Mouse (Mus musculus): ENCODE data around the gene Vezt. TPM values are rescaled to one million over a fixed set of nuclear protein-coding genes. Genes with fewer than 3 reads are reported as not detected.

Vezt gene
- polyA plus RNA-seq, 1 experiment, result 16.8 TPM

DNA sequence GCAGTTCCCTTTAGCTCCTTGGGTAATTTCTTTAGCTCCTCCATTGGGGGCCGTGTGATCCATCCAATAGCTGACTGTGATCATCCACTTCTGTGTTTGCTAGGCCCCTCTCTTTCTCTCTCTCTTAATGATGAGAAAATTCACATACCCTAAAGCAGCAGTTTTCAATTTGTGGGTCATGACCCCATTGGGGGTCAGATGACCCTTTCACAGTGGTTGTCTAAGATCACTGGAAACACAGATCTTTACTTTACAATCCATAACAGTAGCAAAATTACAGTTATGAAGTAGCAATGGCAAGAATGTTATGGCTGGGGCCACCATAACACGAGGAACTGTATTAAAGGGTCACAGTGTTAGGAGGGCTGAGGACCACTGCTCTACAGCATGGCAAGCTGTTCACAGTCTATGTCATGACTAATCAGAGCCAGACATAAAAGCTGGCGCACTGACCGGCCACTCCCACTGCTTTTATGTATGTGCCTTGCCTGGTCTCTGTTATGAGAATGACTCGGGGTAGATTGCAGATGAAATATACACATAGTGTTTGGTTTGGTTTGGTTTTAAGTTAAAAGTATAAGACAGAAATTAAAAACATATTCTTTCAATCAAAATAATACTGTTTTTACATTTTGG is 125.7 kb downstream of the Vezt start:
- Histone ChIP-seq H3ac (ENCODE audit: control insufficient read depth, insufficient read length) (no peak overlapping the region), H3K4me2 (ENCODE audit: low read depth) (no peak overlapping the region), H3K27me3 (ENCODE audit: control insufficient read depth, insufficient read depth, insufficient read length) (no peaks in the 10 kb centered on the region), H3K79me2 (ENCODE audit: control insufficient read depth, insufficient read depth) (no peaks in the 10 kb centered on the region), H3K36me3 (ENCODE audit: control insufficient read depth, insufficient read depth) (no peaks in the 10 kb centered on the region), H3K4me3 (no peak overlapping the region)
- no peak for TF ChIP-seq MYOD1 (IDR thresholded peaks at IDR 0.05; ENCODE audit: control insufficient read depth in 1 of 3, insufficient read length in 2 of 3, low read depth in 2 of 3)
- no peak for TF ChIP-seq CEBPB (IDR thresholded peaks at IDR 0.05; ENCODE audit: insufficient read depth, poor library complexity, severe bottlenecking)
- TF ChIP-seq POLR2AphosphoS2 (IDR thresholded peaks at IDR 0.05; ENCODE audit: insufficient read length, low read depth), result no peak
- no peak for TF ChIP-seq POLR2A (IDR thresholded peaks at IDR 0.05; ENCODE audit: insufficient read length, low read depth)
- no peak for TF ChIP-seq TCF12 (IDR thresholded peaks at IDR 0.05; ENCODE audit: insufficient read depth, poor library complexity, severe bottlenecking)
- TF ChIP-seq TCF3 (IDR thresholded peaks at IDR 0.05; ENCODE audit: insufficient read length, low read depth), result no peak
- no peak for TF ChIP-seq REST (IDR thresholded peaks at IDR 0.05; ENCODE audit: insufficient read depth, insufficient read length)
- no peak for TF ChIP-seq MAX (IDR thresholded peaks at IDR 0.05; ENCODE audit: low read depth)
- TF ChIP-seq SRF (IDR thresholded peaks at IDR 0.05; ENCODE audit: control insufficient read depth, insufficient read length, low read depth), result no peak
- no peak for TF ChIP-seq E2F4 (IDR thresholded peaks at IDR 0.05; ENCODE audit: insufficient read depth)

GRCm38 (mm10) chr10:93909015-93909414 is 126.6 kb downstream of the Vezt start:
- no peaks in the 10 kb centered on the region for H3K27me3 ChIP-seq (ENCODE audit: control insufficient read depth, insufficient read depth, insufficient read length)
- no peaks in the 10 kb centered on the region for H3K79me2 ChIP-seq (ENCODE audit: control insufficient read depth, insufficient read depth)
- H3K4me2 ChIP-seq (ENCODE audit: low read depth), result no peak overlapping the region
- H3ac ChIP-seq (ENCODE audit: control insufficient read depth, insufficient read length), result no peak overlapping the region
- no peak overlapping the region for H3K4me3 ChIP-seq
- TF ChIP-seq TCF12 (IDR thresholded peaks at IDR 0.05; ENCODE audit: insufficient read depth, poor library complexity, severe bottlenecking) (no peak), E2F4 (IDR thresholded peaks at IDR 0.05; ENCODE audit: insufficient read depth) (no peak), MYOD1 (IDR thresholded peaks at IDR 0.05; ENCODE audit: control insufficient read depth in 1 of 3, insufficient read length in 2 of 3, low read depth in 2 of 3) (no peak), TCF3 (IDR thresholded peaks at IDR 0.05; ENCODE audit: insufficient read length, low read depth) (no peak), MYOG (IDR thresholded peaks at IDR 0.05; ENCODE audit: control insufficient read depth in 1 of 3, insufficient read depth in 1 of 3, insufficient read length in 2 of 3, low read depth in 2 of 3) (no peak), MAX (IDR thresholded peaks at IDR 0.05; ENCODE audit: low read depth) (no peak), POLR2A (IDR thresholded peaks at IDR 0.05; ENCODE audit: insufficient read length, low read depth) (no peak), SRF (IDR thresholded peaks at IDR 0.05; ENCODE audit: control insufficient read depth, insufficient read length, low read depth) (no peak), REST (IDR thresholded peaks at IDR 0.05; ENCODE audit: insufficient read depth, insufficient read length) (no peak), USF1 (IDR thresholded peaks at IDR 0.05; ENCODE audit: low read depth) (no peak)
- no peaks in the 10 kb centered on the region for H3K36me3 ChIP-seq (ENCODE audit: control insufficient read depth, insufficient read depth)

DNA sequence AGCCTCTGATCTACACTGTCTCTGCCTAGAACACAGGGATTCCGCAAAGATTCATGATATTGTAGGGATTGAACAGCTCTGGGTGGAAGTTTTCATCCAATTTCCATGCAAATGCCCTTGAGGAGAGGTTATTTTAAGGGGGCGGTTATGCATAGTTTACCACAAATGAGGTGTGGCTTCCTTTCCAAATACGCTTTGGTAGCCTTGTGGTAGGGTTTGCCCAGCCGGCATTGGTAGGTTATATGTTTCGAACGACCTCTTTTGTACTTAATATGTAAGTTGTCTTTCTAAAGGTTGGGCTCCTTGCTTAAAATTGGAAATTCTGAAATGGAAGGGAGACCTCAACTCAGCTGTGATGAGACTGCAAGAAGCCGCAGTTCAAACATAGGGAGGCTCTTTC is 127.1 kb downstream of the Vezt start:
- no peaks in the 10 kb centered on the region for H3K36me3 ChIP-seq (ENCODE audit: control insufficient read depth, insufficient read depth)
- H3K27me3 ChIP-seq (ENCODE audit: control insufficient read depth, insufficient read depth, insufficient read length), result no peaks in the 10 kb centered on the region
- H3K4me2 ChIP-seq (ENCODE audit: low read depth), result no peak overlapping the region

GRCm38 (mm10) chr10:93907376-93907775 is 128.2 kb downstream of the Vezt start:
- no peaks in the 10 kb centered on the region for H3K79me2 ChIP-seq (ENCODE audit: control insufficient read depth, insufficient read depth)
- H3K4me2 ChIP-seq (ENCODE audit: low read depth), result no peak overlapping the region
- no peak overlapping the region for H3ac ChIP-seq (ENCODE audit: control insufficient read depth, insufficient read length)
- no peaks in the 10 kb centered on the region for H3K36me3 ChIP-seq (ENCODE audit: control insufficient read depth, insufficient read depth)
- H3K4me3 ChIP-seq, result no peak overlapping the region
- no peak for TF ChIP-seq POLR2A (IDR thresholded peaks at IDR 0.05; ENCODE audit: insufficient read length, low read depth)
- no peak for TF ChIP-seq MAX (IDR thresholded peaks at IDR 0.05; ENCODE audit: low read depth)
- TF ChIP-seq TCF3 (IDR thresholded peaks at IDR 0.05; ENCODE audit: insufficient read length, low read depth), result no peak
- TF ChIP-seq POLR2AphosphoS2 (IDR thresholded peaks at IDR 0.05; ENCODE audit: insufficient read length, low read depth), result no peak
- TF ChIP-seq USF1 (IDR thresholded peaks at IDR 0.05; ENCODE audit: low read depth), result no peak
- no peak for TF ChIP-seq SRF (IDR thresholded peaks at IDR 0.05; ENCODE audit: control insufficient read depth, insufficient read length, low read depth)
- no peak for TF ChIP-seq MYOG (IDR thresholded peaks at IDR 0.05; ENCODE audit: control insufficient read depth in 1 of 3, insufficient read depth in 1 of 3, insufficient read length in 2 of 3, low read depth in 2 of 3)
- TF ChIP-seq TCF12 (IDR thresholded peaks at IDR 0.05; ENCODE audit: insufficient read depth, poor library complexity, severe bottlenecking), result no peak
- no peak for TF ChIP-seq REST (IDR thresholded peaks at IDR 0.05; ENCODE audit: insufficient read depth, insufficient read length)
- TF ChIP-seq MYOD1 (IDR thresholded peaks at IDR 0.05; ENCODE audit: control insufficient read depth in 1 of 3, insufficient read length in 2 of 3, low read depth in 2 of 3), result no peak
- TF ChIP-seq CEBPB (IDR thresholded peaks at IDR 0.05; ENCODE audit: insufficient read depth, poor library complexity, severe bottlenecking), result no peak
- no peak for TF ChIP-seq E2F4 (IDR thresholded peaks at IDR 0.05; ENCODE audit: insufficient read depth)
- no peaks in the 10 kb centered on the region for H3K27me3 ChIP-seq (ENCODE audit: control insufficient read depth, insufficient read depth, insufficient read length)

More for the DNA sequence above, 127.1 kb downstream of the Vezt start:
- Histone ChIP-seq H3ac (ENCODE audit: control insufficient read depth, insufficient read length) (no peak overlapping the region), H3K4me3 (no peak overlapping the region), H3K79me2 (ENCODE audit: control insufficient read depth, insufficient read depth) (no peaks in the 10 kb centered on the region)
- TF ChIP-seq POLR2A (IDR thresholded peaks at IDR 0.05; ENCODE audit: insufficient read length, low read depth), result no peak
- no peak for TF ChIP-seq TCF12 (IDR thresholded peaks at IDR 0.05; ENCODE audit: insufficient read depth, poor library complexity, severe bottlenecking)
- TF ChIP-seq E2F4 (IDR thresholded peaks at IDR 0.05; ENCODE audit: insufficient read depth), result no peak
- no peak for TF ChIP-seq MAX (IDR thresholded peaks at IDR 0.05; ENCODE audit: low read depth)
- no peak for TF ChIP-seq TCF3 (IDR thresholded peaks at IDR 0.05; ENCODE audit: insufficient read length, low read depth)
- TF ChIP-seq REST (IDR thresholded peaks at IDR 0.05; ENCODE audit: insufficient read depth, insufficient read length), result no peak
- no peak for TF ChIP-seq CEBPB (IDR thresholded peaks at IDR 0.05; ENCODE audit: insufficient read depth, poor library complexity, severe bottlenecking)
- TF ChIP-seq MYOD1 (IDR thresholded peaks at IDR 0.05; ENCODE audit: control insufficient read depth in 1 of 3, insufficient read length in 2 of 3, low read depth in 2 of 3), result no peak

Data from myocyte (in vitro differentiated cells).